16 mouse cellular contexts compared by ENCODE assay signal in genomic region chr11:88105494-88106291, GRCm38 (mm10). TPM values are rescaled to one million over a fixed set of nuclear protein-coding genes. Genes with fewer than 3 reads are reported as not detected.
DNase-seq lines count a peak whose midpoint lies in the region; ATAC-seq and TF ChIP-seq lines count a peak whose summit lies in the region.
"Had no signal": no experiment of that assay in that cellular context is flagged by ENCODE, and none has a peak within 500 bp of the region (broad histone marks: within the 10 kb centered on the region; RNA-seq: fewer than 3 reads in every experiment).

No protein-coding gene starts in this region.

- H3K4me2 ChIP-seq in midbrain, embryonic 15.5 days, result no peak overlapping the region
- H3K4me2 ChIP-seq in CH12.LX (ENCODE audit: insufficient read depth, low read depth, poor library complexity, severe bottlenecking), result no peak overlapping the region
- H3K4me2 ChIP-seq: heart, embryonic 11.5 days; kidney, embryonic 15.5 days; liver, embryonic 12.5 days; neural tube, embryonic 12.5 days had no signal

- in situ Hi-C loops in CH12.LX (cut with MboI; ENCODE audit: low pct_ligation_motif_present, low pct_unique_long_range_greater_than_20kb, low sequenced_read_pairs), result no loop called here

- H3K36me3 ChIP-seq in midbrain, embryonic 10.5 days, result peaks cover 30% of the 10 kb centered on the region
- no peaks in the 10 kb centered on the region for H3K36me3 ChIP-seq in midbrain, embryonic 15.5 days (replicated peaks)
- H3K36me3 ChIP-seq in CH12.LX (replicated peaks in 1 of 2; ENCODE audit: control insufficient read depth in 1 of 2, insufficient read depth in 1 of 2, low read length in 1 of 2), result no peaks in the 10 kb centered on the region
- H3K36me3 ChIP-seq: kidney, embryonic 15.5 days; liver, embryonic 12.5 days; neural tube, embryonic 12.5 days had no signal

- no peak for DNase-seq in gastrocnemius, adult 2 months
- DNase-seq in gastrocnemius, postnatal 36 days, result no peak
- no peak for DNase-seq in midbrain, embryonic 10.5 days (ENCODE audit: low spot score)
- DNase-seq in CH12.LX (ENCODE audit: extremely low read depth), result peak; percentile 73
- peak; percentile 44 for DNase-seq in induced T-regulatory cell, adult 2 months (ENCODE audit: low read depth)
- no peak for DNase-seq in layer of hippocampus, adult 9-10 months (ENCODE audit: low spot score)
- DNase-seq: cerebellum, adult 9-11 months; gastrocnemius, postnatal 25 days; heart, postnatal 14 days; right cerebral cortex, postnatal 25 days had no signal

- ATAC-seq in midbrain, embryonic 15.5 days (replicated peaks), result no peak
- ATAC-seq: liver, embryonic 12.5 days had no signal

- TF ChIP-seq CTCF in gastrocnemius, adult 2 months (IDR thresholded peaks at IDR 0.05), result no peak
- no peak for TF ChIP-seq CTCF in CH12.LX (conservative IDR thresholded peaks at IDR 0.05 in 1 of 2, IDR thresholded peaks at IDR 0.05 in 1 of 2; ENCODE audit: low read depth in 2 of 2, low read length in 2 of 2)

- no peaks in the 10 kb centered on the region for H3K27me3 ChIP-seq in midbrain, embryonic 10.5 days (ENCODE audit: low read depth, poor library complexity, severe bottlenecking)
- no peaks in the 10 kb centered on the region for H3K27me3 ChIP-seq in midbrain, embryonic 15.5 days (replicated peaks)
- H3K27me3 ChIP-seq in CH12.LX (replicated peaks), result peaks cover 39% of the 10 kb centered on the region
- H3K27me3 ChIP-seq: kidney, embryonic 15.5 days; neural tube, embryonic 12.5 days had no signal

- 82% methylated on average over 6 of the region's 6 CpGs for WGBS in midbrain, embryonic 10.5 days
- 74% methylated on average over 6 of the region's 6 CpGs for WGBS in midbrain, embryonic 15.5 days

- TF ChIP-seq RAD21 in CH12.LX (IDR thresholded peaks at IDR 0.05; ENCODE audit: low read depth, low read length), result no peak

- dilution Hi-C loops in CH12.LX (cut with MboI; ENCODE audit: extremely low pct_ligation_motif_present, extremely low pct_unique_long_range_greater_than_20kb, low sequenced_read_pairs), result no loop called here

- H3K27ac ChIP-seq in gastrocnemius, adult 2 months, result peak overlapping the region; percentile 40
- peak overlapping the region; percentile 69 for H3K27ac ChIP-seq in midbrain, embryonic 10.5 days (replicated peaks)
- no peak overlapping the region for H3K27ac ChIP-seq in midbrain, embryonic 15.5 days
- no peak overlapping the region for H3K27ac ChIP-seq in CH12.LX (ENCODE audit: insufficient read depth, low read depth)
- H3K27ac ChIP-seq: kidney, embryonic 15.5 days; liver, embryonic 12.5 days; neural tube, embryonic 12.5 days; stomach, postnatal 0 days had no signal

- intact Hi-C loops in gastrocnemius, adult 2 months (cut with DNase I), result no loop called here
- intact Hi-C loops in gastrocnemius, postnatal 36 days (cut with DNase I), result loop anchor here (5.0 kb wide), 1 partner anchor 33 kb away; no protein-coding TSS in a partner anchor

- no peaks in the 10 kb centered on the region for H3K9me3 ChIP-seq in midbrain, embryonic 10.5 days (replicated peaks)
- H3K9me3 ChIP-seq in midbrain, embryonic 15.5 days, result no peaks in the 10 kb centered on the region
- no peaks in the 10 kb centered on the region for H3K9me3 ChIP-seq in CH12.LX (replicated peaks; ENCODE audit: low read length)
- H3K9me3 ChIP-seq: kidney, embryonic 15.5 days; liver, embryonic 12.5 days; neural tube, embryonic 12.5 days had no signal

- no peak overlapping the region for H3K4me3 ChIP-seq in gastrocnemius, adult 2 months
- H3K4me3 ChIP-seq in midbrain, embryonic 10.5 days, result no peak overlapping the region
- H3K4me3 ChIP-seq in midbrain, embryonic 15.5 days, result no peak overlapping the region
- no peak overlapping the region for H3K4me3 ChIP-seq in CH12.LX (replicated peaks in 1 of 3; ENCODE audit: low read depth in 2 of 3, low read length in 2 of 3, poor library complexity in 1 of 3)
- H3K4me3 ChIP-seq: kidney, embryonic 15.5 days; liver, embryonic 12.5 days; neural tube, embryonic 12.5 days had no signal

- no peak overlapping the region for H3K9ac ChIP-seq in midbrain, embryonic 15.5 days
- H3K9ac ChIP-seq in CH12.LX (ENCODE audit: insufficient read depth, low read depth), result no peak overlapping the region
- H3K9ac ChIP-seq: kidney, embryonic 15.5 days; liver, embryonic 12.5 days; neural tube, embryonic 12.5 days had no signal

- H3K4me1 ChIP-seq in midbrain, embryonic 10.5 days, result peaks cover 74% of the 10 kb centered on the region
- H3K4me1 ChIP-seq in midbrain, embryonic 15.5 days, result peaks cover 22% of the 10 kb centered on the region
- H3K4me1 ChIP-seq in CH12.LX (ENCODE audit: control insufficient read depth in 1 of 2, insufficient read depth in 2 of 2), result peaks cover 48 to 81% of the 10 kb centered on the region in 2 experiments

- no peaks in the 10 kb centered on the region for H3K79me2 ChIP-seq in CH12.LX (replicated peaks; ENCODE audit: control insufficient read depth, extremely low read depth, insufficient read depth, poor library complexity, severe bottlenecking)

- peak; percentile 58 for TF ChIP-seq EP300 in CH12.LX (IDR thresholded peaks at IDR 0.05; ENCODE audit: low read length)

- TF ChIP-seq POLR2A in CH12.LX (IDR thresholded peaks at IDR 0.05; ENCODE audit: low read depth, low read length), result no peak

TF ChIP-seq in CH12.LX, 34 proteins besides CTCF, POLR2A, EP300 and RAD21 (continues in another document):
- no peak for TF ChIP-seq PAX5 (IDR thresholded peaks at IDR 0.05; ENCODE audit: low read length)
- TF ChIP-seq CHD1 (IDR thresholded peaks at IDR 0.05; ENCODE audit: low read depth, low read length), result no peak
- TF ChIP-seq HCFC1 (IDR thresholded peaks at IDR 0.05; ENCODE audit: low read depth, low read length), result no peak
- TF ChIP-seq JUN (IDR thresholded peaks at IDR 0.05; ENCODE audit: insufficient read depth, low read depth, low read length), result no peak; the same call in 1 of the 2 replicates
- no peak for TF ChIP-seq ZC3H11A (IDR thresholded peaks at IDR 0.05; ENCODE audit: low read depth, low read length)
- TF ChIP-seq MYC (IDR thresholded peaks at IDR 0.05; ENCODE audit: low read depth, low read length), result no peak
- TF ChIP-seq ZNF384 (IDR thresholded peaks at IDR 0.05; ENCODE audit: low read depth, low read length), result no peak
- no peak for TF ChIP-seq ELF1 (IDR thresholded peaks at IDR 0.05; ENCODE audit: low read depth, low read length)
- peak; percentile 67 for TF ChIP-seq CHD2 (IDR thresholded peaks at IDR 0.05; ENCODE audit: low read length)
- no peak; the same call in 1 of the 2 replicates for TF ChIP-seq IRF4 (IDR thresholded peaks at IDR 0.05; ENCODE audit: low read depth, low read length)
- no peak for TF ChIP-seq ZKSCAN1 (IDR thresholded peaks at IDR 0.05; ENCODE audit: borderline replicate concordance, low read depth, low read length)
- no peak for TF ChIP-seq TCF12 (IDR thresholded peaks at IDR 0.05; ENCODE audit: low read depth, low read length)
- no peak for TF ChIP-seq RCOR1 (conservative IDR thresholded peaks at IDR 0.05; ENCODE audit: low read depth, low read length)
- no peak for TF ChIP-seq SMC3 (IDR thresholded peaks at IDR 0.05; ENCODE audit: low read depth, low read length)
- TF ChIP-seq E2F4 (IDR thresholded peaks at IDR 0.05; ENCODE audit: insufficient replicate concordance, low read depth, low read length), result no peak
- peak; percentile 13; the same call in 1 of the 2 replicates for TF ChIP-seq MAX (IDR thresholded peaks at IDR 0.05; ENCODE audit: low read length)
- no peak for TF ChIP-seq TBP (conservative IDR thresholded peaks at IDR 0.05; ENCODE audit: low read depth, low read length)
- TF ChIP-seq MXI1 (IDR thresholded peaks at IDR 0.05; ENCODE audit: low read depth, low read length), result 0 out of 2 replicates have a peak, but pooled peaks have one; percentile 26
- TF ChIP-seq BHLHE40 (IDR thresholded peaks at IDR 0.05; ENCODE audit: low read depth, low read length), result peak; percentile 43; the same call in 1 of the 2 replicates
- no peak for TF ChIP-seq JUND (conservative IDR thresholded peaks at IDR 0.05; ENCODE audit: low read depth, low read length)
- TF ChIP-seq SIN3A (IDR thresholded peaks at IDR 0.05; ENCODE audit: low read length), result peak; percentile 71
- 0 out of 2 replicates have a peak, but pooled peaks have one; percentile 24 for TF ChIP-seq MEF2A (IDR thresholded peaks at IDR 0.05; ENCODE audit: borderline replicate concordance, low read depth, low read length)
- TF ChIP-seq KAT2A (IDR thresholded peaks at IDR 0.05; ENCODE audit: insufficient replicate concordance, low read length), result no peak
- TF ChIP-seq UBTF (IDR thresholded peaks at IDR 0.05; ENCODE audit: low read depth, low read length), result 0 out of 2 replicates have a peak, but pooled peaks have one; percentile 45
- peak; percentile 27; the same call in 1 of the 2 replicates for TF ChIP-seq MAZ (IDR thresholded peaks at IDR 0.05; ENCODE audit: low read depth, low read length)

RNA-seq across cellular contexts. Expression of gene Cuedc1, which starts 7.8 kb away (rescaled TPM):
- 100 to 1,000 TPM; 101 to 127 TPM for total RNA-seq in gastrocnemius, adult 2 months (2021)
- total RNA-seq in gastrocnemius, postnatal 36 days (2021), result 10 to 100 TPM; 80.3 to 96.9 TPM
- 26.4 and 27.2 TPM in 2 replicates for polyA plus RNA-seq in midbrain, embryonic 10.5 days (2016; fragmentation: Nextera tagmentation; extraction: Ambion mirVana)
- polyA plus RNA-seq in midbrain, embryonic 15.5 days (2015; fragmentation: Nextera tagmentation; extraction: Ambion mirVana), result 50.2 and 54.6 TPM in 2 replicates
- total RNA-seq in CH12.LX (2012; rRNA removed) (0.34 and 0.47 TPM in 2 replicates), CH12.LX (2014; rRNA removed) (0.18 and 0.20 TPM in 2 replicates)
- polyA plus RNA-seq in CH12.LX (2012; ENCODE audit: insufficient read length, low read depth), result 0.51 and 0.76 TPM in 2 replicates

RNA-seq across cellular contexts. Expression of gene Vezf1, which starts 37.6 kb away (rescaled TPM):
- total RNA-seq in gastrocnemius, adult 2 months (2021), result 10 to 100 TPM; 76.5 to 87.2 TPM
- total RNA-seq in gastrocnemius, postnatal 36 days (2021), result 10 to 100 TPM; 50.0 to 71.2 TPM
- polyA plus RNA-seq in midbrain, embryonic 10.5 days (2016; fragmentation: Nextera tagmentation; extraction: Ambion mirVana), result 70.5 and 73.9 TPM in 2 replicates
- 50.6 and 52.2 TPM in 2 replicates for polyA plus RNA-seq in midbrain, embryonic 15.5 days (2015; fragmentation: Nextera tagmentation; extraction: Ambion mirVana)
- total RNA-seq in CH12.LX (2012; rRNA removed) (5.6 and 7.4 TPM in 2 replicates), CH12.LX (2014; rRNA removed) (8.3 and 9.8 TPM in 2 replicates)
- polyA plus RNA-seq in CH12.LX (2012; ENCODE audit: insufficient read length, low read depth), result 10.1 and 11.4 TPM in 2 replicates

RNA-seq across cellular contexts. Expression of gene Srsf1, which starts 58.5 kb away (rescaled TPM):
- 10 to 100 TPM; 67.5 to 85.8 TPM for total RNA-seq in gastrocnemius, adult 2 months (2021)
- 10 to 100 TPM; 54.4 to 60.2 TPM for total RNA-seq in gastrocnemius, postnatal 36 days (2021)
- polyA plus RNA-seq in midbrain, embryonic 10.5 days (2016; fragmentation: Nextera tagmentation; extraction: Ambion mirVana), result 413 and 417 TPM in 2 replicates
- 229 and 241 TPM in 2 replicates for polyA plus RNA-seq in midbrain, embryonic 15.5 days (2015; fragmentation: Nextera tagmentation; extraction: Ambion mirVana)
- total RNA-seq in CH12.LX (2012; rRNA removed), result 416 and 617 TPM in 2 replicates
- total RNA-seq in CH12.LX (2014; rRNA removed), result 812 and 852 TPM in 2 replicates
- 705 and 730 TPM in 2 replicates for polyA plus RNA-seq in CH12.LX (2012; ENCODE audit: insufficient read length, low read depth)

Comparison
In these comparisons a context has a peak if more than half of its experiments do, and no peak if none do; other contexts are left out.
1. H3K27ac ChIP-seq: peak in gastrocnemius, adult 2 months (single experiment) and midbrain, embryonic 10.5 days (single experiment); none in midbrain, embryonic 15.5 days (single experiment) and CH12.LX (single experiment).
2. DNase-seq: peak in CH12.LX (single experiment) and induced T-regulatory cell, adult 2 months (single experiment); none in gastrocnemius, adult 2 months (single experiment), gastrocnemius, postnatal 36 days (0 of 2), midbrain, embryonic 10.5 days (single experiment) and layer of hippocampus, adult 9-10 months (single experiment).
3. RNA of gene Cuedc1, which starts 7.8 kb away (total RNA-seq): 101 to 127 TPM in gastrocnemius, adult 2 months and 80.3 to 96.9 TPM in gastrocnemius, postnatal 36 days; 0.18 to 0.47 TPM in CH12.LX; every median in the first group is over 10 times any median in the second.
4. RNA of gene Vezf1, which starts 37.6 kb away (total RNA-seq): 76.5 to 87.2 TPM in gastrocnemius, adult 2 months and 50.0 to 71.2 TPM in gastrocnemius, postnatal 36 days; 5.6 to 9.8 TPM in CH12.LX; every median in the first group is over 4 times any median in the second.
5. RNA of gene Srsf1, which starts 58.5 kb away (total RNA-seq): 416 to 852 TPM in CH12.LX; 67.5 to 85.8 TPM in gastrocnemius, adult 2 months and 54.4 to 60.2 TPM in gastrocnemius, postnatal 36 days; every median in the first group is over 4 times any median in the second.